Mouse (Mus musculus): Measurements from ENCODE around the gene Myl6. TPM values are rescaled to one million over a fixed set of nuclear protein-coding genes. Genes with fewer than 3 reads are reported as not detected.
"Not testable (repeated sequence)": the region's sequence is repeated elsewhere in the genome, so short reads cannot be mapped to it uniquely, and the experiment has no call there.

Myl6 gene
- polyA plus RNA-seq, 1 experiment, result 2,406 TPM

GRCm38 (mm10) chr10:128510301-128510700 is 16.4 kb upstream of the Myl6 start:
- Histone ChIP-seq H3K4me1 (peaks cover 20% of the 10 kb centered on the region), H3K27me3 (replicated peaks) (no peaks in the 10 kb centered on the region), H3K4me3 (replicated peaks) (no peak overlapping the region), H3K9me3 (peaks cover 3% of the 10 kb centered on the region; the same call in 1 of the 2 replicates), H3K36me3 (replicated peaks; ENCODE audit: low read length) (peaks cover 86% of the 10 kb centered on the region)
- TF ChIP-seq FLI1 (IDR thresholded peaks at IDR 0.05; ENCODE audit: low read length), result no peak
- TF ChIP-seq GATA1 (IDR thresholded peaks at IDR 0.05; ENCODE audit: borderline replicate concordance, low read length), result no peak

- Histone ChIP-seq H3K4me1 (peaks cover 25% of the 10 kb centered on the region), H3K9me3 (peaks cover 3% of the 10 kb centered on the region; the same call in 1 of the 2 replicates), H3K36me3 (replicated peaks; ENCODE audit: low read length) (peaks cover 81% of the 10 kb centered on the region), H3K4me3 (replicated peaks) (no peak overlapping the region), H3K27me3 (replicated peaks) (no peaks in the 10 kb centered on the region)
- TF ChIP-seq GATA1 (IDR thresholded peaks at IDR 0.05; ENCODE audit: borderline replicate concordance, low read length) (no peak), FLI1 (IDR thresholded peaks at IDR 0.05; ENCODE audit: low read length) (no peak)
Measured at GRCm38 (mm10) chr10:128509831-128510230, 15.9 kb upstream of the Myl6 start.

- Histone ChIP-seq H3K9me3 (peaks cover 3% of the 10 kb centered on the region; the same call in 1 of the 2 replicates), H3K4me1 (peaks cover 31% of the 10 kb centered on the region), H3K4me3 (replicated peaks) (no peak overlapping the region), H3K36me3 (replicated peaks; ENCODE audit: low read length) (peaks cover 81% of the 10 kb centered on the region), H3K27me3 (replicated peaks) (no peaks in the 10 kb centered on the region)
- TF ChIP-seq GATA1 (IDR thresholded peaks at IDR 0.05; ENCODE audit: borderline replicate concordance, low read length), result no peak
- no peak for TF ChIP-seq FLI1 (IDR thresholded peaks at IDR 0.05; ENCODE audit: low read length)
Measured at GRCm38 (mm10) chr10:128509203-128509602, 15.3 kb upstream of the Myl6 start.

- Histone ChIP-seq H3K27me3 (replicated peaks) (no peaks in the 10 kb centered on the region), H3K36me3 (replicated peaks; ENCODE audit: low read length) (peaks cover 77% of the 10 kb centered on the region), H3K4me1 (peaks cover 40% of the 10 kb centered on the region), H3K4me3 (replicated peaks) (no peak overlapping the region), H3K9me3 (peaks cover 3% of the 10 kb centered on the region; the same call in 1 of the 2 replicates)
- TF ChIP-seq FLI1 (IDR thresholded peaks at IDR 0.05; ENCODE audit: low read length) (no peak), GATA1 (IDR thresholded peaks at IDR 0.05; ENCODE audit: borderline replicate concordance, low read length) (no peak)
Measured at GRCm38 (mm10) chr10:128508260-128508659, 14.3 kb upstream of the Myl6 start.

GRCm38 (mm10) chr10:128505974-128506373 is 12.0 kb upstream of the Myl6 start:
- peaks cover 62% of the 10 kb centered on the region for H3K36me3 ChIP-seq (replicated peaks; ENCODE audit: low read length)
- H3K27me3 ChIP-seq (replicated peaks), result no peaks in the 10 kb centered on the region
- H3K4me1 ChIP-seq, result peaks cover 55% of the 10 kb centered on the region
- H3K4me3 ChIP-seq (replicated peaks), result no peak overlapping the region
- TF ChIP-seq FLI1 (IDR thresholded peaks at IDR 0.05; ENCODE audit: low read length) (no peak), GATA1 (IDR thresholded peaks at IDR 0.05; ENCODE audit: borderline replicate concordance, low read length) (no peak)
- H3K9me3 ChIP-seq, result peaks cover 3% of the 10 kb centered on the region; the same call in 1 of the 2 replicates

GRCm38 (mm10) chr10:128505371-128505667 is 11.4 kb upstream of the Myl6 start:
- H3K27me3 ChIP-seq (replicated peaks); H3K9me3 ChIP-seq; H3K4me3 ChIP-seq (replicated peaks): not testable (repeated sequence)
- Histone ChIP-seq H3K36me3 (replicated peaks; ENCODE audit: low read length) (peaks cover 56% of the 10 kb centered on the region), H3K4me1 (peaks cover 59% of the 10 kb centered on the region)

- Histone ChIP-seq H3K4me3 (replicated peaks) (peak overlapping the region; percentile 85), H3K27me3 (replicated peaks) (no peaks in the 10 kb centered on the region), H3K4me1 (peaks cover 64% of the 10 kb centered on the region), H3K9me3 (peaks cover 3% of the 10 kb centered on the region; the same call in 1 of the 2 replicates), H3K36me3 (replicated peaks; ENCODE audit: low read length) (peaks cover 51% of the 10 kb centered on the region)
- TF ChIP-seq GATA1 (IDR thresholded peaks at IDR 0.05; ENCODE audit: borderline replicate concordance, low read length) (peak; percentile 24; the same call in 1 of the 3 replicates), FLI1 (IDR thresholded peaks at IDR 0.05; ENCODE audit: low read length) (no peak)
Measured at GRCm38 (mm10) chr10:128504641-128505370, 10.9 kb upstream of the Myl6 start.

- H3K4me1 ChIP-seq, result peaks cover 66% of the 10 kb centered on the region
- H3K9me3 ChIP-seq, result peaks cover 3% of the 10 kb centered on the region; the same call in 1 of the 2 replicates
- peak overlapping the region; percentile 85 for H3K4me3 ChIP-seq (replicated peaks)
- peaks cover 43% of the 10 kb centered on the region for H3K36me3 ChIP-seq (replicated peaks; ENCODE audit: low read length)
- no peak for TF ChIP-seq GATA1 (IDR thresholded peaks at IDR 0.05; ENCODE audit: borderline replicate concordance, low read length)
- TF ChIP-seq FLI1 (IDR thresholded peaks at IDR 0.05; ENCODE audit: low read length), result no peak
- no peaks in the 10 kb centered on the region for H3K27me3 ChIP-seq (replicated peaks)
Measured at GRCm38 (mm10) chr10:128504012-128504411, 10.1 kb upstream of the Myl6 start.

GRCm38 (mm10) chr10:128503532-128503931 is 9.6 kb upstream of the Myl6 start:
- Histone ChIP-seq H3K9me3 (peaks cover 3% of the 10 kb centered on the region; the same call in 1 of the 2 replicates), H3K4me3 (replicated peaks) (peak overlapping the region; percentile 56), H3K27me3 (replicated peaks) (no peaks in the 10 kb centered on the region), H3K36me3 (replicated peaks; ENCODE audit: low read length) (peaks cover 39% of the 10 kb centered on the region), H3K4me1 (peaks cover 67% of the 10 kb centered on the region)
- TF ChIP-seq FLI1 (IDR thresholded peaks at IDR 0.05; ENCODE audit: low read length) (no peak), GATA1 (IDR thresholded peaks at IDR 0.05; ENCODE audit: borderline replicate concordance, low read length) (no peak)

GRCm38 (mm10) chr10:128502341-128502740 is 8.4 kb upstream of the Myl6 start:
- peaks cover 33% of the 10 kb centered on the region for H3K36me3 ChIP-seq (replicated peaks; ENCODE audit: low read length)
- TF ChIP-seq GATA1 (IDR thresholded peaks at IDR 0.05; ENCODE audit: borderline replicate concordance, low read length), result no peak
- H3K4me3 ChIP-seq (replicated peaks), result peak overlapping the region; percentile 3
- H3K9me3 ChIP-seq, result peaks cover 3% of the 10 kb centered on the region; the same call in 1 of the 2 replicates
- H3K4me1 ChIP-seq, result peaks cover 78% of the 10 kb centered on the region
- H3K27me3 ChIP-seq (replicated peaks), result no peaks in the 10 kb centered on the region
